Mouse (Mus musculus) embryonic facial prominence, embryonic 15.5 days (tissue): ENCODE measurements around the gene Gm45837. TPM values are rescaled to one million over a fixed set of nuclear protein-coding genes. Genes with fewer than 3 reads are reported as not detected.

Source experiments
- ATAC-seq: fragments of 200-750 bp; cut with Nextera tagmentation; 2 replicates; pipeline ENCODE4 v1.8.0; 2017; ENCODE audit warnings: low read depth, moderate TSS enrichment; ENCODE audit not compliant: insufficient number of reproducible peaks, low FRiP score, low TSS enrichment
- H3K27ac ChIP-seq: fragments of 300-500 bp; sonication (generic); replicated peaks from 2 replicates; pipeline ENCODE4 v1.5.1; 2015; ENCODE audit warnings: mild to moderate bottlenecking, inconsistent platforms
- H3K27me3 ChIP-seq: fragments of 300-500 bp; sonication (generic); 2 replicates; pipeline ENCODE4 v1.6.1; 2015; ENCODE audit warnings: inconsistent platforms
- H3K36me3 ChIP-seq: fragments of 300-500 bp; sonication (generic); 2 replicates; pipeline ENCODE4 v1.6.1; 2015; ENCODE audit warnings: mild to moderate bottlenecking, inconsistent platforms
- H3K4me1 ChIP-seq: fragments of 300-500 bp; sonication (generic); 2 replicates; pipeline ENCODE4 v1.6.1; 2015; ENCODE audit warnings: inconsistent platforms
- H3K4me2 ChIP-seq: fragments of 300-500 bp; sonication (generic); replicated peaks from 2 replicates; pipeline ENCODE4 v1.6.1; 2015; ENCODE audit warnings: mild to moderate bottlenecking, inconsistent platforms
- H3K4me3 ChIP-seq: fragments of 300-500 bp; sonication (generic); replicated peaks from 2 replicates; pipeline ENCODE4 v1.5.1; 2015; ENCODE audit warnings: mild to moderate bottlenecking, inconsistent platforms
- H3K9ac ChIP-seq: fragments of 300-500 bp; sonication (generic); 2 replicates; pipeline ENCODE4 v1.6.1; 2015; ENCODE audit warnings: inconsistent platforms
- H3K9me3 ChIP-seq: fragments of 300-500 bp; sonication (generic); replicated peaks from 2 replicates; pipeline ENCODE4 v1.6.1; 2016; ENCODE audit warnings: inconsistent platforms
- whole genome bisulfite sequencing: fragments of 180-500 bp; shearing (Covaris S2); methylation state at CpG from one replicate; pipeline ENCODE4 v1.1.7; 2015; 5-methylcytosine and 5-hydroxymethylcytosine counted together
- polyA plus RNA-seq: library from polyadenylated mRNA; unstranded; fragments of >200 nt; fragmentation: Nextera tagmentation; extraction: Ambion mirVana; gene quantifications from 2 replicates; pipeline ENCODE4 v1.2.1, GENCODE M21; 2015

Gm45837 gene
- polyA plus RNA-seq, 1 experiment from 2014 or later: 3.4 TPM

- Histone ChIP-seq H3K4me2 (no peak overlapping the region), H3K27me3 (no peaks in the 10 kb centered on the region), H3K27ac (no peak overlapping the region), H3K9me3 (no peaks in the 10 kb centered on the region), H3K9ac (no peak overlapping the region), H3K36me3 (no peaks in the 10 kb centered on the region), H3K4me3 (no peak overlapping the region), H3K4me1 (peaks cover 6% of the 10 kb centered on the region; the same call in 1 of the 2 replicates)
- 39% methylated on average over 8 of the region's 8 CpGs for WGBS
- no peak for ATAC-seq
Observed at GRCm38 (mm10) chr7:101481872-101482498, 71.3 kb downstream of the Gm45837 start.

GRCm38 (mm10) chr7:101482499-101483081, 71.9 kb downstream of the Gm45837 start:
- Histone ChIP-seq H3K36me3 (no peaks in the 10 kb centered on the region), H3K4me3 (no peak overlapping the region), H3K27ac (no peak overlapping the region), H3K27me3 (no peaks in the 10 kb centered on the region), H3K9me3 (no peaks in the 10 kb centered on the region), H3K4me2 (no peak overlapping the region), H3K9ac (no peak overlapping the region), H3K4me1 (peaks cover 6% of the 10 kb centered on the region; the same call in 1 of the 2 replicates)
- 56% methylated on average over 9 of the region's 9 CpGs for WGBS
- ATAC-seq: 0 out of 2 replicates have a peak, but pooled peaks have one; percentile 21

- Histone ChIP-seq H3K36me3 (no peaks in the 10 kb centered on the region), H3K9me3 (no peaks in the 10 kb centered on the region), H3K4me2 (no peak overlapping the region), H3K9ac (no peak overlapping the region), H3K27me3 (no peaks in the 10 kb centered on the region), H3K4me3 (no peak overlapping the region), H3K4me1 (peaks cover 6% of the 10 kb centered on the region; the same call in 1 of the 2 replicates), H3K27ac (no peak overlapping the region)
- no peak for ATAC-seq
- WGBS: 66% methylated on average over 9 of the region's 9 CpGs
Observed at GRCm38 (mm10) chr7:101483498-101484115, 72.9 kb downstream of the Gm45837 start.

- peaks cover 6% of the 10 kb centered on the region; the same call in 1 of the 2 replicates for H3K4me1 ChIP-seq
- no peaks in the 10 kb centered on the region for H3K36me3 ChIP-seq
- no peak overlapping the region for H3K27ac ChIP-seq
- no peaks in the 10 kb centered on the region for H3K27me3 ChIP-seq
- WGBS: 72% methylated on average over 5 of the region's 5 CpGs
- H3K9me3 ChIP-seq: no peaks in the 10 kb centered on the region
- H3K4me3 ChIP-seq: no peak overlapping the region
- H3K4me2 ChIP-seq: no peak overlapping the region
- no peak overlapping the region for H3K9ac ChIP-seq
- ATAC-seq: no peak
Observed at GRCm38 (mm10) chr7:101487102-101487501, 76.4 kb downstream of the Gm45837 start.

- no peak for ATAC-seq
- H3K4me2 ChIP-seq: no peak overlapping the region
- H3K4me3 ChIP-seq: no peak overlapping the region
- H3K36me3 ChIP-seq: no peaks in the 10 kb centered on the region
- H3K27ac ChIP-seq: no peak overlapping the region
- no peaks in the 10 kb centered on the region for H3K4me1 ChIP-seq
- no peak overlapping the region for H3K9ac ChIP-seq
- H3K9me3 ChIP-seq: no peaks in the 10 kb centered on the region
- WGBS: 70% methylated on average over 4 of the region's 4 CpGs
- no peaks in the 10 kb centered on the region for H3K27me3 ChIP-seq
Observed at GRCm38 (mm10) chr7:101490952-101491351, 80.3 kb downstream of the Gm45837 start.

- Histone ChIP-seq H3K9ac (no peak overlapping the region), H3K27ac (no peak overlapping the region), H3K36me3 (no peaks in the 10 kb centered on the region), H3K4me3 (no peak overlapping the region), H3K4me2 (no peak overlapping the region), H3K4me1 (no peaks in the 10 kb centered on the region), H3K27me3 (peaks cover 3% of the 10 kb centered on the region; the same call in 1 of the 2 replicates), H3K9me3 (no peaks in the 10 kb centered on the region)
- 49% methylated on average over 3 of the region's 3 CpGs for WGBS
- no peak for ATAC-seq
Observed at GRCm38 (mm10) chr7:101498385-101498784, 87.7 kb downstream of the Gm45837 start.

- Histone ChIP-seq H3K36me3 (no peaks in the 10 kb centered on the region), H3K4me3 (no peak overlapping the region), H3K9me3 (no peaks in the 10 kb centered on the region), H3K27me3 (peaks cover 11% of the 10 kb centered on the region), H3K27ac (no peak overlapping the region), H3K4me2 (no peak overlapping the region), H3K4me1 (peaks cover 1% of the 10 kb centered on the region), H3K9ac (no peak overlapping the region)
- no peak for ATAC-seq
- WGBS: 45% methylated on average over 10 of the region's 10 CpGs
Observed at GRCm38 (mm10) chr7:101499251-101499650, 88.6 kb downstream of the Gm45837 start.

GRCm38 (mm10) chr7:101499701-101500100, 89.0 kb downstream of the Gm45837 start:
- ATAC-seq: no peak
- no peak overlapping the region for H3K27ac ChIP-seq
- H3K27me3 ChIP-seq: peaks cover 16% of the 10 kb centered on the region
- no peak overlapping the region for H3K4me2 ChIP-seq
- WGBS: 65% methylated on average over 9 of the region's 9 CpGs
- H3K36me3 ChIP-seq: no peaks in the 10 kb centered on the region
- peaks cover 6% of the 10 kb centered on the region for H3K4me1 ChIP-seq
- no peaks in the 10 kb centered on the region for H3K9me3 ChIP-seq
- no peak overlapping the region for H3K4me3 ChIP-seq
- H3K9ac ChIP-seq: no peak overlapping the region

- Histone ChIP-seq H3K27ac (no peak overlapping the region), H3K4me2 (no peak overlapping the region), H3K4me1 (peaks cover 10% of the 10 kb centered on the region), H3K9ac (no peak overlapping the region), H3K9me3 (no peaks in the 10 kb centered on the region), H3K4me3 (no peak overlapping the region), H3K27me3 (peaks cover 26% of the 10 kb centered on the region), H3K36me3 (no peaks in the 10 kb centered on the region)
- 74% methylated on average over 6 of the region's 6 CpGs for WGBS
- no peak for ATAC-seq
Observed at GRCm38 (mm10) chr7:101501236-101501635, 90.5 kb downstream of the Gm45837 start.

- no peaks in the 10 kb centered on the region for H3K9me3 ChIP-seq
- no peak overlapping the region for H3K4me2 ChIP-seq
- H3K9ac ChIP-seq: no peak overlapping the region
- H3K27ac ChIP-seq: no peak overlapping the region
- WGBS: 69% methylated on average over 6 of the region's 6 CpGs
- H3K4me1 ChIP-seq: peaks cover 10% of the 10 kb centered on the region
- ATAC-seq: no peak
- H3K36me3 ChIP-seq: no peaks in the 10 kb centered on the region
- peaks cover 26% of the 10 kb centered on the region for H3K27me3 ChIP-seq
- H3K4me3 ChIP-seq: no peak overlapping the region
Observed at GRCm38 (mm10) chr7:101501675-101502074, 91.0 kb downstream of the Gm45837 start.

GRCm38 (mm10) chr7:101503351-101503750, 92.7 kb downstream of the Gm45837 start:
- no peak overlapping the region for H3K9ac ChIP-seq
- H3K36me3 ChIP-seq: no peaks in the 10 kb centered on the region
- H3K27me3 ChIP-seq: peaks cover 23% of the 10 kb centered on the region
- 23% methylated on average over 8 of the region's 8 CpGs for WGBS
- H3K9me3 ChIP-seq: no peaks in the 10 kb centered on the region
- no peak overlapping the region for H3K4me3 ChIP-seq
- peaks cover 10% of the 10 kb centered on the region for H3K4me1 ChIP-seq
- no peak overlapping the region for H3K4me2 ChIP-seq
- no peak for ATAC-seq
- no peak overlapping the region for H3K27ac ChIP-seq
